Mouse (Mus musculus): Measurements from ENCODE around the gene Nf1.

Nf1 gene

DNA sequence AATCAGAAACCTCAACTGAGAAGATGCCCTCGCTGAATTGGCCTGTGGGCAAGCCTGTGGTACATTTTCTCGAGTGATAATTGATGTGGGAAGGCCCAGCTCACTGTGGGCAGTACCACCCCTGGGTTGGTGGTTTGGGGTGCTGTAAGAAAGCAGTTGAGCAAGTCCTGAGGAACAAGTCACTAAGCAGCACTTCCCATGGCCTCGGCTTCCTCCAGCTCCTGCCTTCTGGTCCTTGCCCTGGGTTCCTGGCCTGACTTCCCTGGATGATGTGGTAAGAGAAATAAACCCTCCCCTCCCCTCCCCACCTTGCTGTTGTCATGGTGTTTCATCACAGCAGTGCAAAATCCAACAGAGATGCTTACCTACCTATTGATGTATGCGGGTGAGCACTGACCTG lies 11.4 kb upstream of the Nf1 start:
- no peak for DNase-seq (ENCODE audit: low spot score in 2 of 2)

DNA sequence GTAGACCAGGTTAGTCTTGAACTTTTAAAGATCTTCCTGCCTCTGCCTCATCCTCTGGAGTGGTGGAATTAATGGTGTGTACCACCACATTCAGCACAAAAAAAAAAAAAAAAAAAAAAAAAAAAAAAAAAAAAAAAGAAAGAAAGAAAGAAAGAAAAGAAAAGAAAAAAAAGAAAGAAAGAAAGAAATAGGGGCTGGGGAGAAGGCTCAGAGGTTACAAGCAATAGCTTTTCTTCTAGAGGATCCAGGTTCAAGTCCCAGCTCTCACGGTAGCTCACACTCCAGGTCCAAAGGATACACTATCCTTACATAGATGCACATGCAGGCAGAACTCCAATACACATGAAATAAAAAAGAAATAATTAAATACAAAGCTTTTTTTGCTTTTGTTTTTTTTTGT lies 9.9 kb upstream of the Nf1 start:
- no peak for DNase-seq (ENCODE audit: low spot score in 2 of 2)

DNA sequence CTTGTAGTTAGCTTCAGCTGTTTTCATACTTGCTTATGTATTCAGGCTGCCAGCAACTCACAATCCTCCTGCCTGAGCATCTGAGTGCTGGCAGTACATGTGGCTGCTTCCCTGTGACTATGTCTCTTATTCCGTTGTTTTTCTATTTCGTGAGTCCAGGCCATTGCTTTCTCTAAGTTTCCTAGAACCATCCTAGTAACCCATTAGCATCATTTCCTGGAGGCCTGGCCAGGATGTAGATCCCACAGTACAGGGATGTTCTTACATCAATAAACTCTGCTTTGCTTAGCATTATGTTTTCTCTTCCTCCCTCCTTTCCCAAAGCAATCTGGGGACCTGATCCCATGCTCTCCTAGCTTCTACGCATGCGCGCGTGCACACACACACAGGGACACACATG lies 4.4 kb upstream of the Nf1 start:
- no peak for DNase-seq (ENCODE audit: low spot score in 2 of 2)

GRCm38 (mm10) chr11:79336722-79337267 lies 2.7 kb upstream of the Nf1 start:
- DNase-seq (ENCODE audit: low spot score in 2 of 2), result peak; percentile 25 to 73

DNA sequence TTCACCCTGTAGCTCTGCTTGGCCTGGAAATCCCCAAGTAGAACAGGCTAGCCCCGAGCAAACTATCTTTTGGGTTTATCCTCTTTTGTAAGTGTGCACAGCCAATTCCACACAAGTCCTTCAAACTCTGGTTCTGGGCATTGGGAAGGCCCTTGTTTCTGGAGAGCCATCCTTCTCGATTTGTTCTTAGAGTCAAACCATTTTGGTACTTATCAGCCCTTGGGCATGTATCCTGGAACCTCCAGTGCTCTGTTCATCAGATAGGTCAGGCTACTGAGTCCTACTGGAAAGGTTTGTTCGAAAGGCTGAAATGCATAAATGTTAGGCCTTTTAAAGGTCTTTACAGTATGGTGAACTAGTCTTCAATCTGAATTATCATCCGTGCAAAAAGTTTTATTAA lies 872 bp upstream of the Nf1 start:
- no peak for DNase-seq (ENCODE audit: low spot score in 2 of 2)

DNA sequence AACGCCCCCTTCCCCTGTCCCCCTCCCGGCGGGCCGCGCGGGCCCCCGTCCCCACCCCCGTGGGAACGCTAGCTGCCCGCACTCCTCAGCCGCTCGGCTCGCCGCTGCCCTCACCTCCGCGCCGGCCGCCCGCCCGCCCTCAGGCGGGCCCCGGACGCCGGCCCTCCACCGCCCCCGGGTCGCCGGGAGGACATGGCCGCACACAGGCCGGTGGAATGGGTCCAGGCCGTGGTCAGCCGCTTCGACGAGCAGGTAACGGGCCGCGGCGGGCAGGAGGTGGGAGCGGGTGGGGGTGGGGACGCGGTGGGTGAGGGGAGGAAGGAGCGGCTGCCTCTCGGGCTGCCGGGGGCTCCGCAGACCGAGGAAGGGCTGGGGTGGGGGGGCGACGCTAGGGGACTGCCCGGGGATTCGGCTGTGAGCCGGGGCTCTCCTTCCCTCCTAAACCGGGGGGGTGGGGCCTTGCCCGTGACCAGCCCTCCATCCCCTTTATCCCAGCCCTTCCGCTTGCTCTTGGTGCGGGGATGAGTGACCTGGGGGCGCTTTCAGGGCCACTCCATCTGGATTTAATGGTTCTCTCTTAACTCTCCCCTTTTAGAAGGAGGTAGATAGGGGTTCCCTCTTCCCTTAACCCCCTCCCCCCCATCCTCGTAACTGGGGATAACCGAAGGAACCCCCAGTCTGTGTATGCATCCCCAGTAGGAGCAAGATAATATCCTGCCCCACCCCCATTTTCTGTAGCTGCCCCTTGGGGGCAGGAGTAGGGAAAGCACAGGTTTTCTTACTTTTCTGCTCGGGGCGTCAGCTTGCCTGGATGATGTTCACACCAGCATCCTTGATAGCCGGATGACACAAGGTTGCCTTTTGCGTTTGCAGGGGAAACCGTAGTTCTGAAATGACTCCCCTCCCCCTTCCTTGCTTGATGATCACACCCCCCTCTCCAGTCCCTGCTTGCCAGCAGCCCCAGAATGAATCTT lies 602 bp downstream of the Nf1 start:
- DNase-seq (ENCODE audit: low spot score in 2 of 2), result peak in 1 of 2 experiments; percentile 78

- no peak for DNase-seq (ENCODE audit: low spot score in 2 of 2)
Observed at GRCm38 (mm10) chr11:79356995-79357394, 17.5 kb downstream of the Nf1 start.

DNA sequence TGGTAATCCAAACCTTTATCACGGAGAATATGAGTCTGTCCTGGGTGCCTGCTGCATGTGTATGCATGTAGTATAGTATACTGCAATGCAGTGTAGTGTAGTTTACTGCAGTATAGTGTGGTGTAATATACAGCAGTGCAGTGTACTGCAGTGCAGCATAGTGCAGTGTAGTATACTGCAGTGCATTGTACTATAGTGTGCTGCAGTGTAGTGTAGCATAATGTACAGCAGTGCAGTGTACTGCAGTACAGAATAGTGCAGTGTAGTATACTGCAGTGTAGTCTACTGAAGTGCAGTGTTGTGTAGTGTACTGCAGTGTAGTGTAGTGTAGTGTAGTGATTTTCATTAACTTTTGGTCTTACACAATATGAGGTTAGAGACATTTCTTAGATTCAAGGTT lies 17.9 kb downstream of the Nf1 start:
- DNase-seq (ENCODE audit: low spot score in 2 of 2), result no peak

DNA sequence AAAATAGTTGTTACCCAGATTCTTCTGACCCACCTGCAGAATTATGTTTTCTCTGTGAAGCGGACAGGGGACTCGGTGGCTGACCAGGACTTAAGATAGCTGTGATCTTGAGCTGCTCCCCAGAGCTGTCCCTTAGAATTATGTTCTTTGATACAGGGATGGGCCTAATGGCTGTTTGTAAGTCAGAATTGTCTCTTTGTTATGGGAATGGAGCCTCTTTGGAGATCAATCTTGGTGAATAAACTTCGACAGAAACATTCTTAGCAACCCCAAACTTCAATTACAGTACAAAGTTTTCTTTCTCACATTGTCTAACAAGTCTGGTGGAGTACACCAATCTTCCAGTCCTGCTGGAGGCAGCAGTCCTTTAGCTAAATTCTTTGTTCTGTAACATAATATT lies 25.5 kb downstream of the Nf1 start:
- DNase-seq (ENCODE audit: low spot score in 2 of 2), result no peak

- DNase-seq (ENCODE audit: low spot score in 2 of 2), result no peak
Observed at GRCm38 (mm10) chr11:79366284-79366683, 26.8 kb downstream of the Nf1 start.

GRCm38 (mm10) chr11:79373031-79373430 lies 33.5 kb downstream of the Nf1 start:
- no peak for DNase-seq (ENCODE audit: low spot score in 2 of 2)

DNA sequence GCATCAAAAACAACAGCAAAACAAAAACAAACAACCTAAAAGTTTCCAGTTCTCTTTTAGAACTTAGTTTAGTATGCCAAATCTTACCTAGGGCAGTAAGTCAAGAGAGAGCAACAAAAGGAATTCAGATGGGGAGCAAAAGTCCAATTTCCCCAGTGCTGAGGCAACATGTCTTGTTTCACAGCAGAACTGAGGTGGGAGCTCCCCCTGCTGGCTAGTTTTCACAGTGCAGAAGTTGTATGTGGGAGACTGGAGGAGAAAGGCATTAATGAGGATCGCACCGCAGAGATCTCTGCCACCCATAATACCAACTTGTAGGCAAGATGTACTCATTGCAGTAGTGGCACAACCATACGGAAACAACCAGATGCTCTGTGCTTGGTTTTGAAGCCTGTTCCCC lies 58.8 kb downstream of the Nf1 start:
- DNase-seq (ENCODE audit: low spot score in 2 of 2), result peak; percentile 82 to 94

DNA sequence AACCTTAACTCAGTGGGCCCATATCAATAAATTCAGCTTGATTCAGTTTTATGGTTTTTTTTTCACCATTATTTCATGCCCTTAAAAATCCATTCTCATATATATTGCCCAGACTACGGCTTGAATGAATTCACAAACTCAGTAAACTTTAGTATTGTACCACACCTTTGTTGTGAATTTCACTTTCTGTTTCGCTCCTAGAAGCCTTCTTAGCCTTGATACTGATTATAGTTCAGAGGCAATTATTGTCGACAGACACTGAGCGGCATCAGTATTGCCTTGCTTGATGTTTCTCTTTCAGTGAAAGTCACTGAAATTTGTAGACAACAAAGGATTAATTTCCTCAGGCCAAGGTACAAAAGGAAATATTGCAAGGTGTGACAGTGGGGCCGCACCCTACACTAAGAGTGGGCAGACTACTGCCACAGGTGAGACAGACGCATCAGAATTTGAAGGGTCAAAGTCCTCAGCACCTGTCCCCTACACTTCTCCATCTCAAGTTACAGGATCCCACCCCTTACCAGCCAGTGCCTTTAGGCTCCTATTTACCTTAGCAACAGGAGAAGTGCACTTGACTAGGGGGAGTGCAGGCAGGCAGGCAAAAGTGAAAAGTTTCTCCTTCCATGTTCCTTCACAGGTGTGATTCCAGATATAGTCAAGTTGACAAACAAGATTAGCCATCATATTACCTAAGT lies 64.3 kb downstream of the Nf1 start:
- no peak for DNase-seq (ENCODE audit: low spot score in 2 of 2)

DNA sequence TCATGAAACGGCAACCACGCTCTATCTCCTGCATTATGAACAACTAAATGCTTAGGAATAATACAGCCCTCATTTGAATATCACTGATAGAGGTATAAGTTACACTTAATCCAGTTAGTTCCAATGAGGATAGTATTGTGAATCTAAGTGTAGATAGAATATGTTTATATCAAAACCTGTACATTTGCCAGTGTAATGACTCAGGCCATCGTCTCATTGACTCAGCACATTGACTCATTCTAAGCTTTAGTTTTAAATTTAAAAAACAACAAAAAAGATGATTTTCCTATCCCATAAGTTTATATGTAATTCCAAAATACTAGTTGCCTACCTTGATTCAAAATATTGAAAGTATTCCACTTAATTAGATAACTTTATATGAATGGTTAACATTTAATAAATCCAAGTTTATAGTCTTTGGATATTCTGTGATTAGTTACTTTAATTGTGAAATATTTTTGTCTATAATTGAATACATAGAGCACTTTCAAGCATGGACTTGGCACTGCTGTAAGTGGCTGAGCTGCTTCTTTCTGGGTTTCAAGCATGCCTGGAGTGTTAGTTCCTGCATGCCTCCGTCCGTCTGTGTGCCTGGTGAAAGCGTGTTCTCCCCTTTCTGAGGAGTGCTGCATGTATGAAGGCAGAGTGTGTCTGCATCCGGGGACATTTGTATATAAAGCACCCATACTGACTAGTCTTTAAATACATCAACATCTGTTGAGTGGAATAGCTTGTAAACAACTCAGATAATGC lies 74.4 kb downstream of the Nf1 start:
- no peak for DNase-seq (ENCODE audit: low spot score in 2 of 2)

GRCm38 (mm10) chr11:79422496-79422895 lies 83.0 kb downstream of the Nf1 start:
- no peak for DNase-seq (ENCODE audit: low spot score in 2 of 2)

DNA sequence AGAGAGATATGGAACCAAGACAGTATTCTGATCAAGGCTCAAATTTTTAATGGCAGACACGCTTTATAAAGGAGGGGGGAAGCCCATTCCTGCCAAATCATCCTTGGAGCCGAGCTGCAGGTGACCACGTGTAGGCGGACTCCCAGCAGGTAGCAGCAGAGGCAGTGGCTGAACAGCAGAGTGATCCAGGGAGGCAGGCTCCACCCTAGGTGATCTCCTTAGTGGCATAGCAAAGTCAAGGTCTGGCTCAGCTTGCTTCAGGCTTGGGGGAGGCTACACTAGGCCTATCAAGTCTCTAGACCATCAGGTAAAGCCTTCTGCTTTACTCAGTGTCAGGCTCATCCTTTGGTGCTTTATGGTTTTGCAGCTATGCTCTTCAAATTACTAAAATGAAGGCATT lies 87.1 kb downstream of the Nf1 start:
- no peak for DNase-seq (ENCODE audit: low spot score in 2 of 2)

- peak in 1 of 2 experiments; percentile 13 for DNase-seq (ENCODE audit: low spot score in 2 of 2)
Observed at GRCm38 (mm10) chr11:79427638-79428037, 88.1 kb downstream of the Nf1 start.

- DNase-seq (ENCODE audit: low spot score in 2 of 2), result no peak
Observed at GRCm38 (mm10) chr11:79435252-79435651, 95.8 kb downstream of the Nf1 start.

- peak in 1 of 2 experiments; percentile 16 for DNase-seq (ENCODE audit: low spot score in 2 of 2)
Observed at GRCm38 (mm10) chr11:79448361-79448760, 108.9 kb downstream of the Nf1 start.

- DNase-seq (ENCODE audit: low spot score in 2 of 2), result no peak
Observed at GRCm38 (mm10) chr11:79452966-79453365, 113.5 kb downstream of the Nf1 start.

DNA sequence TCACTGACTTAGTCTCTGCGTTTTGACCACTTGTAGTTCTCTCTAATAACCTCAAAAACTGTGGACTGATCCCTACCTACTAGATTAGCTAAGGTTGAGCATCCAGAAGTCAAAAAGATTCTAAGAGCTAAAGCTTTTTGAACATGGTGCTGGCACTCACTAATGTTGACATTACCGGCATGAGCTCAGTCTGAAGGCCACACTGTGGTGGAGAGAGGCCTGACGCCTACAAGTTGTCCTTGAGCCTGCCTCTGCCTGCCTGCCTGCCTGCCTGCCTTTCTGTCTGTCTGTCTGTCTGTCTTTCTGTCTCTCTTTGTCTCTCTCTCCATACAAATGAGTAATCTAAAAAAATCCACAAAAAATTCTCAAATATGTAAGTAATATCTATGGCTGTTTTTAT lies 118.4 kb downstream of the Nf1 start:
- no peak for DNase-seq (ENCODE audit: low spot score in 2 of 2)

DNA sequence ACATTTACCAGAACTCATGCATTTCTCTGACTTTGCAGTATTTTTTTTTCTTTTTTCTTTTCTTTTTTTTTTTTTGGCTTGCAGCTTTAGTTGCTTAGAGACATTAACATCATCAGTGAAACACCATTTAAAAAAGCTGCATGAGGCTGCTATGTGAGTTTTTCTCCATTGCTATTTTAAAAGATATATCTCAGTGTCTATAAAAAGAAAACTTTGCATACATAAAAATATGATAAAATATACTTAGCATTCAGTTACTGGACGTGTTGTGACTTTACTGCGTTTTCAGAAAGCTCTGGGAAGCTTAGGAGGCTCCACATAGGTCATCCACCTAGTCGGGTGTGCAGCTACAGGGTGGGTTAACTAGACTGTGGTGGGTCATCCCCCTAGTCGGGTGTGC lies 120.4 kb downstream of the Nf1 start:
- no peak for DNase-seq (ENCODE audit: low spot score in 2 of 2)
